Mouse (Mus musculus) spleen, adult 12 weeks (tissue): Measurements from ENCODE around the gene 9130409I23Rik.

Source experiments
- DNase-seq: peaks from one replicate; pipeline ENCODE4 v3.0.0; 2022; ENCODE audit warnings: low spot score

The 9130409I23Rik gene

GRCm38 (mm10) chr1:181050937-181051336, at the start of gene 9130409I23Rik:
9130409I23Rik (plus strand) TSS chr1:181051237.
- no peak for DNase-seq

- DNase-seq, result no peak
Measured at GRCm38 (mm10) chr1:181001621-181002020, 49.4 kb upstream of the 9130409I23Rik start.

- DNase-seq, result no peak
Measured at GRCm38 (mm10) chr1:181003790-181004189, 47.2 kb upstream of the 9130409I23Rik start.

- DNase-seq, result no peak
Measured at GRCm38 (mm10) chr1:181005331-181005730, 45.7 kb upstream of the 9130409I23Rik start.

GRCm38 (mm10) chr1:181007831-181008230, 43.2 kb upstream of the 9130409I23Rik start:
- DNase-seq, result no peak

GRCm38 (mm10) chr1:181008266-181008665, 42.8 kb upstream of the 9130409I23Rik start:
- no peak for DNase-seq

- no peak for DNase-seq
Measured at GRCm38 (mm10) chr1:181009011-181009590, 41.9 kb upstream of the 9130409I23Rik start.

- DNase-seq, result no peak
Measured at GRCm38 (mm10) chr1:181009754-181010153, 41.3 kb upstream of the 9130409I23Rik start.

GRCm38 (mm10) chr1:181010171-181010932, 40.7 kb upstream of the 9130409I23Rik start:
- DNase-seq, result no peak

- no peak for DNase-seq
Measured at GRCm38 (mm10) chr1:181011601-181012000, 39.4 kb upstream of the 9130409I23Rik start.

GRCm38 (mm10) chr1:181012416-181012815, 38.6 kb upstream of the 9130409I23Rik start:
- no peak for DNase-seq

- DNase-seq, result no peak
Measured at GRCm38 (mm10) chr1:181013446-181013845, 37.6 kb upstream of the 9130409I23Rik start.

GRCm38 (mm10) chr1:181014731-181015500, 36.1 kb upstream of the 9130409I23Rik start:
- no peak for DNase-seq

- DNase-seq, result no peak
Measured at GRCm38 (mm10) chr1:181015558-181015957, 35.5 kb upstream of the 9130409I23Rik start.

GRCm38 (mm10) chr1:181016045-181016444, 35.0 kb upstream of the 9130409I23Rik start:
- DNase-seq, result no peak

GRCm38 (mm10) chr1:181016532-181017131, 34.4 kb upstream of the 9130409I23Rik start:
- peak; percentile 55 for DNase-seq

- DNase-seq, result peak; percentile 68
Measured at GRCm38 (mm10) chr1:181017212-181017711, 33.8 kb upstream of the 9130409I23Rik start.

GRCm38 (mm10) chr1:181017890-181018420, 33.1 kb upstream of the 9130409I23Rik start:
- DNase-seq, result no peak

GRCm38 (mm10) chr1:181020756-181021487, 30.1 kb upstream of the 9130409I23Rik start, which contains the start of gene Ephx1:
Ephx1 (minus strand) TSS chr1:181020904.
- DNase-seq, result no peak

- DNase-seq, result no peak
Measured at GRCm38 (mm10) chr1:181021488-181021865, 29.6 kb upstream of the 9130409I23Rik start.

GRCm38 (mm10) chr1:181022265-181022664, 28.8 kb upstream of the 9130409I23Rik start:
- DNase-seq, result peak; percentile 58
